In genomic region chr5:35607784-35608183, GRCm38 (mm10) we compare ENCODE assay signal across 13 mouse cellular contexts. TPM values are rescaled to one million over a fixed set of nuclear protein-coding genes. Genes with fewer than 3 reads are reported as not detected.
DNase-seq lines count a peak whose midpoint lies in the region; ATAC-seq and TF ChIP-seq lines count a peak whose summit lies in the region.
"Had no signal": no experiment of that assay in that cellular context is flagged by ENCODE, and none has a peak within 500 bp of the region (broad histone marks: within the 10 kb centered on the region; RNA-seq: fewer than 3 reads in every experiment).

No protein-coding gene starts in this region.

- no peak overlapping the region for H3K4me2 ChIP-seq in hindbrain, postnatal 0 days (ENCODE audit: low read depth, low read length)
- H3K4me2 ChIP-seq in hindbrain, embryonic 13.5 days, result no peak overlapping the region
- H3K4me2 ChIP-seq in limb, embryonic 14.5 days (replicated peaks; ENCODE audit: low read depth, low read length, severe bottlenecking), result no peak overlapping the region
- H3K4me2 ChIP-seq: liver, embryonic 11.5 days; neural tube, embryonic 12.5 days had no signal

- H3K36me3 ChIP-seq in hindbrain, postnatal 0 days (ENCODE audit: insufficient read depth, low read length), result peaks cover under 1% of the 10 kb centered on the region; the same call in 1 of the 2 replicates
- H3K36me3 ChIP-seq in hindbrain, embryonic 13.5 days, result peaks cover 50% of the 10 kb centered on the region
- H3K36me3 ChIP-seq in heart, adult 2 months (ENCODE audit: control insufficient read depth, insufficient read depth, low read length), result no peaks in the 10 kb centered on the region
- H3K36me3 ChIP-seq in limb, embryonic 14.5 days (ENCODE audit: control insufficient read depth, insufficient read depth, low read length), result peaks cover 17% of the 10 kb centered on the region

- ATAC-seq in hindbrain, postnatal 0 days, result no peak
- ATAC-seq in hindbrain, embryonic 13.5 days (ENCODE audit: low FRiP score), result no peak
- no peak for ATAC-seq in limb, embryonic 14.5 days (ENCODE audit: low FRiP score, low read depth)

- H3K9ac ChIP-seq in hindbrain, postnatal 0 days (replicated peaks; ENCODE audit: low read length), result no peak overlapping the region
- no peak overlapping the region for H3K9ac ChIP-seq in hindbrain, embryonic 13.5 days
- no peak overlapping the region for H3K9ac ChIP-seq in heart, adult 2 months (ENCODE audit: low read depth, low read length)
- H3K9ac ChIP-seq in limb, embryonic 14.5 days (ENCODE audit: low read depth, low read length, severe bottlenecking), result no peak overlapping the region
- H3K9ac ChIP-seq: neural tube, embryonic 12.5 days had no signal

- no peaks in the 10 kb centered on the region for H3K27me3 ChIP-seq in hindbrain, postnatal 0 days (ENCODE audit: insufficient read depth, low read length)
- H3K27me3 ChIP-seq in hindbrain, embryonic 13.5 days, result no peaks in the 10 kb centered on the region
- no peaks in the 10 kb centered on the region for H3K27me3 ChIP-seq in heart, adult 2 months (ENCODE audit: control insufficient read depth, insufficient read depth, low read length)
- no peaks in the 10 kb centered on the region for H3K27me3 ChIP-seq in limb, embryonic 14.5 days (ENCODE audit: control insufficient read depth, insufficient read depth, low read length)
- H3K27me3 ChIP-seq: neural tube, embryonic 12.5 days had no signal

- 60% methylated on average over 6 of the region's 7 CpGs for WGBS in hindbrain, postnatal 0 days
- 77% methylated on average over 7 of the region's 7 CpGs for WGBS in hindbrain, embryonic 13.5 days
- WGBS in heart, adult 2 months, result 60% methylated on average over 7 of the region's 7 CpGs
- WGBS in limb, embryonic 14.5 days, result 76% methylated on average over 6 of the region's 7 CpGs

- H3K4me1 ChIP-seq in hindbrain, postnatal 0 days (ENCODE audit: insufficient read depth, low read length), result peaks cover 10% of the 10 kb centered on the region; the same call in 1 of the 2 replicates
- H3K4me1 ChIP-seq in hindbrain, embryonic 13.5 days (replicated peaks), result peaks cover 21% of the 10 kb centered on the region
- peaks cover 7% of the 10 kb centered on the region; the same call in 1 of the 2 replicates for H3K4me1 ChIP-seq in heart, adult 2 months (ENCODE audit: control insufficient read depth, insufficient read depth, low read length)
- peaks cover 32% of the 10 kb centered on the region for H3K4me1 ChIP-seq in limb, embryonic 14.5 days (ENCODE audit: control insufficient read depth, insufficient read depth, low read length)

- intact Hi-C loops in heart, adult 2 months (cut with DNase I), result no loop called here

- H3K4me3 ChIP-seq in hindbrain, postnatal 0 days (ENCODE audit: low read length), result no peak overlapping the region
- H3K4me3 ChIP-seq in hindbrain, embryonic 13.5 days, result no peak overlapping the region
- no peak overlapping the region for H3K4me3 ChIP-seq in heart, adult 2 months
- H3K4me3 ChIP-seq in limb, embryonic 14.5 days (replicated peaks; ENCODE audit: low read length), result no peak overlapping the region
- H3K4me3 ChIP-seq: erythroblast, embryonic 14.5 days; neural tube, embryonic 12.5 days had no signal

- H3K9me3 ChIP-seq in hindbrain, postnatal 0 days (ENCODE audit: low read length), result no peaks in the 10 kb centered on the region
- H3K9me3 ChIP-seq in hindbrain, embryonic 13.5 days, result no peaks in the 10 kb centered on the region
- no peaks in the 10 kb centered on the region for H3K9me3 ChIP-seq in limb, embryonic 14.5 days (ENCODE audit: control insufficient read depth, low read length)
- H3K9me3 ChIP-seq: G1E; neural tube, embryonic 12.5 days had no signal

- TF ChIP-seq EP300 in heart, adult 2 months (IDR thresholded peaks at IDR 0.05; ENCODE audit: insufficient read depth, low read depth, low read length), result peak; percentile 65; the same call in 1 of the 2 replicates

- no peak for TF ChIP-seq POLR2A in heart, adult 2 months (IDR thresholded peaks at IDR 0.05; ENCODE audit: insufficient read depth, low read depth, low read length)
- TF ChIP-seq POLR2A in limb, embryonic 14.5 days (IDR thresholded peaks at IDR 0.05; ENCODE audit: borderline replicate concordance, extremely low read depth, insufficient read depth, insufficient read length), result no peak

- H3K79me2 ChIP-seq in heart, adult 2 months (replicated peaks; ENCODE audit: control insufficient read depth, insufficient read depth, low read length), result no peaks in the 10 kb centered on the region

- no peak for TF ChIP-seq CTCF in hindbrain, postnatal 0 days (IDR thresholded peaks at IDR 0.05; ENCODE audit: low read depth)
- no peak for TF ChIP-seq CTCF in heart, adult 2 months (IDR thresholded peaks at IDR 0.05)

- DNase-seq in hindbrain, postnatal 0 days (ENCODE audit: low spot score), result peak; percentile 37
- peak; percentile 34 for DNase-seq in adipocyte (ENCODE audit: low spot score)
- peak in 1 of 2 experiments; percentile 63 for DNase-seq in heart, adult 2 months
- DNase-seq in limb, embryonic 14.5 days (ENCODE audit: low spot score), result no peak
- DNase-seq in urinary bladder, adult 2 months (ENCODE audit: low spot score), result no peak
- no peak for DNase-seq in ovary, postnatal 14 days (ENCODE audit: low spot score)
- DNase-seq in spleen, adult 18-20 months, result no peak
- DNase-seq: thymus, postnatal 25 days had no signal

- H3K27ac ChIP-seq in hindbrain, postnatal 0 days, result no peak overlapping the region
- no peak overlapping the region for H3K27ac ChIP-seq in hindbrain, embryonic 13.5 days
- H3K27ac ChIP-seq in heart, adult 2 months, result no peak overlapping the region
- H3K27ac ChIP-seq in limb, embryonic 14.5 days (replicated peaks; ENCODE audit: low read depth, low read length), result peak overlapping the region; percentile 77; the same call in 1 of the 2 replicates
- H3K27ac ChIP-seq: neural tube, embryonic 12.5 days had no signal

RNA-seq across cellular contexts. Expression of gene Acox3, which starts 24.9 kb away (rescaled TPM):
- 23.5 and 24.2 TPM in 2 replicates for total RNA-seq in hindbrain, postnatal 0 days (2014; rRNA removed)
- 11.4 and 12.7 TPM in 2 replicates for polyA plus RNA-seq in hindbrain, postnatal 0 days (2015; fragmentation: Nextera tagmentation; extraction: Ambion mirVana)
- polyA plus RNA-seq in hindbrain, embryonic 13.5 days (2015; fragmentation: Nextera tagmentation; extraction: Ambion mirVana), result 16.0 and 16.3 TPM in 2 replicates
- 10 to 100 TPM; 21.8 to 28.3 TPM for total RNA-seq in heart, adult 2 months (2021)
- 22.5 and 25.5 TPM in 2 replicates for polyA plus RNA-seq in heart, adult 2 months (2012; rRNA removed)
- polyA plus RNA-seq in limb, embryonic 14.5 days (2012; rRNA removed), result 31.1 and 31.3 TPM in 2 replicates
- polyA plus RNA-seq in limb, embryonic 14.5 days (2014; fragmentation: Nextera tagmentation; extraction: Ambion mirVana), result 14.2 and 15.0 TPM in 2 replicates
- 30.1 and 35.0 TPM in 2 replicates for polyA plus RNA-seq in urinary bladder, adult 2 months (2012; rRNA removed)

RNA-seq across cellular contexts. Expression of gene Trmt44, which starts 32.9 kb away (rescaled TPM):
- total RNA-seq in hindbrain, postnatal 0 days (2014; rRNA removed), result 10.9 and 12.3 TPM in 2 replicates
- polyA plus RNA-seq in hindbrain, postnatal 0 days (2015; fragmentation: Nextera tagmentation; extraction: Ambion mirVana), result 3.3 and 3.6 TPM in 2 replicates
- 7.5 and 8.2 TPM in 2 replicates for polyA plus RNA-seq in hindbrain, embryonic 13.5 days (2015; fragmentation: Nextera tagmentation; extraction: Ambion mirVana)
- total RNA-seq in heart, adult 2 months (2021), result 1 to 10 TPM; 1.9 to 2.0 TPM
- polyA plus RNA-seq in heart, adult 2 months (2012; rRNA removed), result 1.7 and 2.0 TPM in 2 replicates
- polyA plus RNA-seq in limb, embryonic 14.5 days (2012; rRNA removed), result 7.5 and 8.3 TPM in 2 replicates
- 7.6 and 8.5 TPM in 2 replicates for polyA plus RNA-seq in limb, embryonic 14.5 days (2014; fragmentation: Nextera tagmentation; extraction: Ambion mirVana)
- polyA plus RNA-seq in urinary bladder, adult 2 months (2012; rRNA removed), result 4.3 and 5.4 TPM in 2 replicates

Comparison
In these comparisons a context has a peak if more than half of its experiments do, and no peak if none do; other contexts are left out.
1. DNase-seq: peak in hindbrain, postnatal 0 days (single experiment) and adipocyte (single experiment); none in limb, embryonic 14.5 days (single experiment), urinary bladder, adult 2 months (single experiment), ovary, postnatal 14 days (single experiment) and spleen, adult 18-20 months (0 of 2).